Mouse (Mus musculus): ENCODE data around the gene Mmp15.
A peak's percentile ranks its signal among the peaks of the same experiment; 100 is the strongest.

Mmp15 gene

GRCm38 (mm10) chr8:95341721-95342120 lies 10.3 kb upstream of the Mmp15 start:
- no peak for DNase-seq (ENCODE audit: low spot score in 2 of 2)

- DNase-seq (ENCODE audit: low spot score in 2 of 2): no peak
These were observed 7.4 kb upstream of the Mmp15 start for GRCm38 (mm10) chr8:95344668-95345067.

- DNase-seq (ENCODE audit: low spot score in 2 of 2): peak in 1 of 2 experiments; percentile 39
These were observed 5.2 kb upstream of the Mmp15 start for GRCm38 (mm10) chr8:95346643-95347545.

GRCm38 (mm10) chr8:95348356-95348755 lies 3.7 kb upstream of the Mmp15 start:
- DNase-seq (ENCODE audit: low spot score in 2 of 2): no peak

GRCm38 (mm10) chr8:95348811-95349630 lies 3.0 kb upstream of the Mmp15 start:
- DNase-seq (ENCODE audit: low spot score in 2 of 2): no peak

GRCm38 (mm10) chr8:95351461-95351860 lies 607 bp upstream of the Mmp15 start:
- no peak for DNase-seq (ENCODE audit: low spot score in 2 of 2)

GRCm38 (mm10) chr8:95352871-95353866 lies 1.1 kb downstream of the Mmp15 start:
- no peak for DNase-seq (ENCODE audit: low spot score in 2 of 2)

- no peak for DNase-seq (ENCODE audit: low spot score in 2 of 2)
These were observed 2.5 kb downstream of the Mmp15 start for GRCm38 (mm10) chr8:95354606-95355005.

- DNase-seq (ENCODE audit: low spot score in 2 of 2): no peak
These were observed 6.7 kb downstream of the Mmp15 start for GRCm38 (mm10) chr8:95358550-95359411.

GRCm38 (mm10) chr8:95360181-95361015 lies 8.3 kb downstream of the Mmp15 start:
- no peak for DNase-seq (ENCODE audit: low spot score in 2 of 2)

GRCm38 (mm10) chr8:95361016-95361341 lies 8.9 kb downstream of the Mmp15 start:
- no peak for DNase-seq (ENCODE audit: low spot score in 2 of 2)

GRCm38 (mm10) chr8:95362272-95362671 lies 10.2 kb downstream of the Mmp15 start:
- DNase-seq (ENCODE audit: low spot score in 2 of 2): no peak

- no peak for DNase-seq (ENCODE audit: low spot score in 2 of 2)
These were observed 11.8 kb downstream of the Mmp15 start for GRCm38 (mm10) chr8:95363849-95364248.

- DNase-seq (ENCODE audit: low spot score in 2 of 2): no peak
These were observed 17.7 kb downstream of the Mmp15 start for GRCm38 (mm10) chr8:95369581-95370326.

GRCm38 (mm10) chr8:95373389-95374002 lies 21.4 kb downstream of the Mmp15 start:
- no peak for DNase-seq (ENCODE audit: low spot score in 2 of 2)

- no peak for DNase-seq (ENCODE audit: low spot score in 2 of 2)
These were observed 22.4 kb downstream of the Mmp15 start for GRCm38 (mm10) chr8:95374429-95374828.

- DNase-seq (ENCODE audit: low spot score in 2 of 2): no peak
These were observed 23.4 kb downstream of the Mmp15 start for GRCm38 (mm10) chr8:95375374-95375930.

- no peak for DNase-seq (ENCODE audit: low spot score in 2 of 2)
These were observed 24.4 kb downstream of the Mmp15 start for GRCm38 (mm10) chr8:95376309-95376999.

Data from natural killer cell, adult 2 months (primary cell).